Mouse (Mus musculus) midbrain, postnatal 0 days (tissue): ENCODE measurements at regions not wholly inside any gene's neighbourhood (a gene's known extent, or its start where the extent isn't known, plus 50 kb on each side); places are given as distances from the start of the nearest gene placed in this dataset.

Source experiments
- ATAC-seq: fragments of 200-750 bp; cut with Nextera tagmentation; 2 replicates; pipeline ENCODE4 v1.8.0; 2017; ENCODE audit warnings: moderate number of reproducible peaks, mild to moderate bottlenecking, moderate TSS enrichment, moderate library complexity; ENCODE audit not compliant: low FRiP score
- DNase-seq: peaks from one replicate; pipeline ENCODE4 v3.0.0-alpha.2; 2015; ENCODE audit warnings: low spot score
- H3K27ac ChIP-seq: fragments of 300-500 bp; sonication (generic); 2 replicates; pipeline ENCODE4 v1.5.1; 2014; ENCODE audit warnings: low read depth, mild to moderate bottlenecking, low read length, mixed read lengths
- H3K27me3 ChIP-seq: fragments of 300-500 bp; sonication (generic); 2 replicates; pipeline ENCODE4 v1.6.1; 2014; ENCODE audit warnings: low read length, control low read depth, mixed read lengths; ENCODE audit not compliant: insufficient read depth
- H3K36me3 ChIP-seq: fragments of 300-500 bp; sonication (generic); 2 replicates; pipeline ENCODE4 v1.6.1; 2014; ENCODE audit warnings: low read length, control low read depth, mixed read lengths; ENCODE audit not compliant: insufficient read depth
- H3K4me1 ChIP-seq: fragments of 300-500 bp; sonication (generic); 2 replicates; pipeline ENCODE4 v1.6.1; 2014; ENCODE audit warnings: mild to moderate bottlenecking, control low read depth, antibody characterized with exemption, low read length, mixed read lengths; ENCODE audit not compliant: insufficient read depth
- H3K4me2 ChIP-seq: fragments of 300-500 bp; sonication (generic); 2 replicates; pipeline ENCODE4 v1.6.1; 2014; ENCODE audit warnings: low read depth, mild to moderate bottlenecking, low read length, mixed read lengths; ENCODE audit not compliant: poor library complexity, severe bottlenecking
- H3K4me3 ChIP-seq: fragments of 300-500 bp; sonication (generic); 2 replicates; pipeline ENCODE4 v1.5.1; 2014; ENCODE audit warnings: low read depth, mild to moderate bottlenecking, low read length, moderate library complexity
- H3K9ac ChIP-seq: fragments of 300-500 bp; sonication (generic); replicated peaks from 2 replicates; pipeline ENCODE4 v1.6.1; 2014; ENCODE audit warnings: mild to moderate bottlenecking, low read length, moderate library complexity, mixed read lengths; ENCODE audit not compliant: poor library complexity, severe bottlenecking
- H3K9me3 ChIP-seq: fragments of 300-500 bp; sonication (generic); 2 replicates; pipeline ENCODE4 v1.6.1; 2016; ENCODE audit warnings: low read length, control low read depth
- CTCF ChIP-seq: IDR thresholded peaks from 2 replicates; pipeline ENCODE4 v1.5.1; 2016; ENCODE audit warnings: antibody characterized with exemption, mild to moderate bottlenecking
- WGBS: fragments of 180-500 bp; shearing (Covaris S2); extraction: QIAGEN DNeasy Blood & Tissue Kit; methylation state at CpG from one replicate; pipeline ENCODE4 v1.1.7; 2014; 5-methylcytosine and 5-hydroxymethylcytosine counted together

DNA sequence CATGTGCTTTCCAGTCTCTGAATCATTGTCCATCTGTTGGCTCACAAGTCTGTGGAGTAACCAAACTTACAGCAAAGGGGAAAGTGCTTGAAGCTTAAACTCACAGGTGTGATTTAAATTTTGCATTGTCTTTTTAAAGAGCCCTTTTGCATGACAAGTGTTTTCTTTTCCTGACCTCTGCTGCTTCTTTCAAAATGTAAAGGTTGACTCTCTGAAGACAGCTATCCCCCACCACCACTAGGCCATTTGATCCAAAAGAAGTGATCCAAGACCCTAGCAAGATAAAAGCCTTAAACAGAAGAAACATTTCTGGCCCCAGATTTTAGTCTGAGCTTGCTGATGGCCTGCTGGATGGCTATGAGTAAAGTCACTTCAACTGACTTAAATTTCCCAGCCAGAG lies 118.6 kb downstream of the Gm12728 start:
- Histone ChIP-seq H3K4me1 (no peaks in the 10 kb centered on the region), H3K4me3 (no peak overlapping the region), H3K9me3 (no peaks in the 10 kb centered on the region), H3K9ac (no peak overlapping the region), H3K27ac (no peak overlapping the region), H3K36me3 (no peaks in the 10 kb centered on the region), H3K4me2 (no peak overlapping the region), H3K27me3 (no peaks in the 10 kb centered on the region)
- ATAC-seq (no peak), DNase-seq (no peak)
- TF ChIP-seq CTCF, result no peak

DNA sequence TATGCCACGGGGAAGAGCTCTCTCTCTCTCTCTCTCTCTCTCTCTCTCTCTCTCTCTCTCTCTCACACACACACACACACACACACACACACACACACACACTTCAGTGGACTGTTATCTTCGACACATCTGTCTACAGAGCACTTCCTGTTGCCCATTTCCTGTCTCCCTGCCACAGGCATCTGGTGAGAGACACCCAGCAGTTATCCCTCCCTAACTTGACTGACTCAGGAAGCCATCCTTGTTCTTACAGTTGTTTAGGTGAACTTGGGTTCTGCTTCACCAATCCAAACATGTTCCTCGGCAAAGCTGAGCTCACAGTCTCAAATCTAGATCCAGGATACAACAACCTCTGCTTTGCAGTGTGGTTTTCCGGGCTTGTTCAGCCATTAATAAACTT lies 119.6 kb downstream of the Gm12728 start:
- no peaks in the 10 kb centered on the region for H3K4me1 ChIP-seq
- no peaks in the 10 kb centered on the region for H3K27me3 ChIP-seq
- ATAC-seq, result no peak
- H3K4me2 ChIP-seq, result no peak overlapping the region
- no peak overlapping the region for H3K9ac ChIP-seq
- no peak overlapping the region for H3K4me3 ChIP-seq
- no peaks in the 10 kb centered on the region for H3K9me3 ChIP-seq
- no peak for DNase-seq
- no peak for TF ChIP-seq CTCF
- H3K27ac ChIP-seq, result no peak overlapping the region
- no peaks in the 10 kb centered on the region for H3K36me3 ChIP-seq
- 74% methylated on average over 4 of the region's 4 CpGs for WGBS

DNA sequence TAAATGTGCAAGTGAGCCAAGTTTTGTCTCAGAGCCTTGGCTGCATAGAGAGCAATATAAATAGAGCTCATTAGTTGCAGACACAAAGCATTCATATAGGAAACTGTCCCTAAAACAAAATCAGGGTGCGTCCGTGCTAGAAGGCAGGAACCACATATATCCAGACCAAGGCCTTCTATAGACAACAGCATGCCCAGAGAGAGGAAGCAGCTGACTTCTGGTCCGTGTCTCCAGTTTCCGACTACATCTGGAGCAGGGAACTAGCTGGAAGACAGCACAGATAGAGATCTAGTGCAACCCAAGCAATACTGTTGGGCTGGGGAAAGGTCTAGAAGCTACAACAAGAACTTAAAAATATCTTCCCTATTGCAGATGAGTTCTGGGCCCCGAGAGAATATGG lies 121.0 kb downstream of the Gm12728 start:
- 95% methylated on average over 5 of the region's 5 CpGs for WGBS
- Histone ChIP-seq H3K4me3 (no peak overlapping the region), H3K9me3 (no peaks in the 10 kb centered on the region), H3K9ac (no peak overlapping the region), H3K36me3 (no peaks in the 10 kb centered on the region), H3K27me3 (no peaks in the 10 kb centered on the region), H3K4me1 (no peaks in the 10 kb centered on the region), H3K4me2 (no peak overlapping the region), H3K27ac (no peak overlapping the region)
- ATAC-seq (no peak), DNase-seq (no peak)
- no peak for TF ChIP-seq CTCF

DNA sequence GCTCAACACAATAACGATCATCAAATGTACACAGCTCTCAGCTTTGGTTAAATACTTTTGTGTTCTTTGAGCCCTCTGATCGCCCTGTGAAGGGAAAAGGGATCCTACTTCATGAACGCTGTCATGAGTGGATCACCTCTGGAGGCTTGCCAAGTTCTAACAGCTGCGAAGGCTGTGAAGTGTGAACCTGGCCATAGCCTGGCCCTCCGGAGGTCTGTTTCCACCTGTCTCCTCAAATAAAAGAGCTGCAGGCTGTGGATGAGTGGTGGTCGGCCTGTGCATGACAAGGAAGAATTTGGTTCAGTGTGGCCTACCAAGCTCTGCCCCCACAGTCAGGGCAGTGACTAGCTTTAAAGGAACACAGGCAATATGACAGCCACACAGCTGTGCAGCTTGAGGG lies 122.0 kb downstream of the Gm12728 start:
- TF ChIP-seq CTCF, result no peak
- H3K27ac ChIP-seq, result no peak overlapping the region
- no peaks in the 10 kb centered on the region for H3K36me3 ChIP-seq
- H3K4me1 ChIP-seq, result no peaks in the 10 kb centered on the region
- H3K4me3 ChIP-seq, result no peak overlapping the region
- no peak overlapping the region for H3K4me2 ChIP-seq
- no peaks in the 10 kb centered on the region for H3K9me3 ChIP-seq
- 63% methylated on average over 6 of the region's 6 CpGs for WGBS
- no peaks in the 10 kb centered on the region for H3K27me3 ChIP-seq
- DNase-seq (peak; percentile 63), ATAC-seq (no peak)
- no peak overlapping the region for H3K9ac ChIP-seq

DNA sequence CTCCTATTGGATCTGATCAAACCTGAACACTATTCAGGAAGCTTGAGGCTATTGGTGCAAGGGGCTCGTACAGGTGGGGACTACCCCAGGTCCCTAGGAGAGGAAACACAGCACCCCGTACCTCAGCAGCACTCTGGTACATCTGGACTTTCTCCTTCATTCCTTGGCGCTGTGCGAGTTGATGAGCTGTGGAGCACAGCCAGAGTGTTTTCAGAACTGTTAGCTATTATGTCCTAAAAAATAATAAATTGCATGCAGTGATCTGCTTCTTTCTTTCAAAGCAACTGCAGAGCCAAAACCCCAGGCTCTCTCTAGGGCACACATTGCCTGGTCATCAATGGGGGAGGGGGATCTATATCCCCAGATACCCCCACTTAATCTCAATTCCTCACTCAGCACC lies 122.6 kb downstream of the Gm12728 start:
- H3K27me3 ChIP-seq, result no peaks in the 10 kb centered on the region
- H3K9me3 ChIP-seq, result no peaks in the 10 kb centered on the region
- 87% methylated on average over 4 of the region's 4 CpGs for WGBS
- no peak overlapping the region for H3K9ac ChIP-seq
- ATAC-seq, result no peak
- no peak for TF ChIP-seq CTCF
- H3K36me3 ChIP-seq, result no peaks in the 10 kb centered on the region
- H3K4me2 ChIP-seq, result no peak overlapping the region
- H3K4me3 ChIP-seq, result no peak overlapping the region
- DNase-seq, result no peak
- H3K27ac ChIP-seq, result no peak overlapping the region
- H3K4me1 ChIP-seq, result no peaks in the 10 kb centered on the region

DNA sequence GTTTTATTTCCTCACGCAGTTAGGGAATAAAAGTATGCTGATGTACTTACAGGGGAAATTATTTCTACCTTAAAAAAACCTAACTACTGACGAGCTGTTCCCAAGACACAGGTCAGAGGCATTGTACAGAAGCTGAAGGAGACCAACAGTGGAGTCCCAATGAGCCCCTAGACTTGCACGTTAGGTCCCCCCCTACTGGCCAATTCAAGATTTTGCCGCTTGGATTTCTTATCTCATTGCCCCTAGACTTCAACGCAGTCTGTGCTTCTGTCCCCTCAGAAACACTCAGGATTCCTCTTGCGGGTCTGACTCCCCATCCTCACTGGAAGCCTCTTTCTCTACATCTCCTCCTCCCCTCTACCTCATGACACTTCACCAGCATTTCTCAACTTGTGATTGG lies 125.3 kb downstream of the Gm12728 start:
- Histone ChIP-seq H3K9me3 (no peaks in the 10 kb centered on the region), H3K36me3 (no peaks in the 10 kb centered on the region), H3K9ac (no peak overlapping the region), H3K4me2 (no peak overlapping the region), H3K27me3 (no peaks in the 10 kb centered on the region), H3K4me1 (no peaks in the 10 kb centered on the region), H3K27ac (no peak overlapping the region), H3K4me3 (no peak overlapping the region)
- DNase-seq, result peak; percentile 17
- TF ChIP-seq CTCF, result peak; percentile 52
- no peak for ATAC-seq
- 42% methylated on average over 6 of the region's 6 CpGs for WGBS

DNA sequence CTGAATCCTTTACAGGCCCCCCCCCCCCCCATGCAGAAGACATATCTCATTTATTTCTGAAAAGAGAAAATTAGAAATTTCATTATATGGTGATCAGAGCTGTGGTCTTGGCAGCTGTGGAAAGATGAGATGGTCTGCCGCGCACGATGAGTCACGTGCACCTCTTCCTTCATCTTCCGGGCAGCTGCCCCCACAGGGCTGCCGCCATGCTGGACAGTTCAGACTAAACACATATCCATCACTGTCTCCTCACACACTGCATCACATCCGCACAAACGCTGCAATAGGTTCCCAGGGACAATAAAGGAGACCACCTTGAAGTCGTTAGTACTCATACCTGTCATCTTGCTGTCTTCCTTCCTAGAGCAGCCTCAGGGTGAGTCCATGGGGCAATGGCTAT lies 126.6 kb downstream of the Gm12728 start:
- no peaks in the 10 kb centered on the region for H3K4me1 ChIP-seq
- 96% methylated on average over 9 of the region's 9 CpGs for WGBS
- H3K27ac ChIP-seq, result no peak overlapping the region
- H3K27me3 ChIP-seq, result no peaks in the 10 kb centered on the region
- TF ChIP-seq CTCF, result no peak
- ATAC-seq (no peak), DNase-seq (no peak)
- H3K9me3 ChIP-seq, result no peaks in the 10 kb centered on the region
- no peaks in the 10 kb centered on the region for H3K36me3 ChIP-seq
- no peak overlapping the region for H3K4me3 ChIP-seq
- no peak overlapping the region for H3K9ac ChIP-seq
- no peak overlapping the region for H3K4me2 ChIP-seq
